Mouse (Mus musculus) kidney, adult 2 months (tissue): ENCODE measurements at regions not wholly inside any gene's neighbourhood (a gene's known extent, or its start where the extent isn't known, plus 50 kb on each side); places are given as distances from the start of the nearest gene placed in this dataset.

ENCODE experiments used
- CTCF ChIP-seq: fragments of 200-500 bp; conservative IDR thresholded peaks from 2 replicates; pipeline ENCODE4 v1.5.1; 2011; ENCODE audit warnings: low read depth, mild to moderate bottlenecking, control low read depth, low read length, moderate library complexity, mixed read lengths; ENCODE audit not compliant: insufficient read depth, insufficient read length
- POLR2A ChIP-seq: fragments of 200-500 bp; IDR thresholded peaks from one replicate; pipeline ENCODE4 v1.6.1; 2011; ENCODE audit warnings: low read depth, low read length, control low read depth

DNA sequence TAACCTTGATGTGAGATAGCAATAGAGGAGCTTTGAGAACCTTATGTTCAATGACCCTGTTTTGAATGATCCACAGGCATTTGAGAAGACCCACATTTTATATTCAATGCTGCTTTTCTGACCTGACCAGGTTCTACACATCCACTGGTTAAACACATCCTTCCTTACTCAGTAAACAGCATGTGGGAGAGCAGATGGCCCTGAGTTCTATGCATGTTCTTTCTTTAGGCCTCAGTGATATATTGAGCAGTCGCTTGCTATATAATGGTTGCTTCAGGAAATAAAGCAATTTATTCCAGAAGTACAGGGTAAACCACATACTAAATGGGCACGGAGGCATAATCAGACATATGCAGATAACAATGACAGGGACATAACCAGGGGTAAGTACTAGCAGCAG lies 292.2 kb downstream of the Atxn7l3b start:
- no peak for TF ChIP-seq CTCF
- no peak for TF ChIP-seq POLR2A
